Mouse (Mus musculus): ENCODE results near the gene Ffar4. TPM values are rescaled to one million over a fixed set of nuclear protein-coding genes. Genes with fewer than 3 reads are reported as not detected.

The Ffar4 gene
- total and polyA plus RNA-seq, 2 experiments from 2014 or later: 0.15 to 0.95 TPM

DNA sequence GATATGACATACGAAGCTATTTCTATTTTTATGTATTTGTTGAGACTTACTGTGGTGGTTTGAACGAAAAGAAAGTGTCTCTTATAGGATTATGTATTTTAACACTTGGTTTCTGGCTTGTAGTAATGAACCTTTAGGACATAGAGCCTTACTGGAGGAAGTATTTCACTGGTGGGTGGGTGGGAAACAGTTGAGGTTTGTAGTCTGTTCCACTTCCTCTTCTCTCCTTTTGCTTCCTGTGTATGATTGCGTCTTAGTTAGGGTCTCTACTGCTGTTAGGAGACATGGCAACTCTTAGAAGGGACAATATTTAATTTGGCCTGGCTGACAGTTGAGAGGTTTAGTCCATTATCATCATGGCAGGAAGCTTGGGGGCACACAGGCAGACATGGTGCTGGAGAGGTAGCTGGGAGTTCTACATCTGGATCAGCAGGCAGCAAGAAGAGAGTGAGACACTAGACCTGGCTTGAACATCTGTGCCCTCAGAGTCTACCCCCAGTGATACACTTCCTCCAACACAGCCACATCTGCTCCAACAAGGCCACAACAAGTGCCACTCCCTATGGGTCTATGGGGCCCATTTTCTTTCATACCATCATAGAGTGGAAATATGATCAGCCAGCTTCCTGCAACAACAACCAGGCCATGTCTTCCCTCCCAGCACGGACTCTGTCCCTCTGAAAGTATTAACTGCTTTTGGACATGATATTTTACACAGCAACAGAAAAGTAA, 46.8 kb downstream of the Ffar4 start:
- H3K36me3 ChIP-seq (ENCODE audit: insufficient read depth): no peaks in the 10 kb centered on the region
- no peak for TF ChIP-seq CTCF (IDR thresholded peaks at IDR 0.05; ENCODE audit: low read depth)
- H3K27ac ChIP-seq (ENCODE audit: low read depth, low read length): no peak overlapping the region
- no peak overlapping the region for H3K4me2 ChIP-seq (ENCODE audit: low read depth)
- H3K9me3 ChIP-seq (ENCODE audit: low read length): no peaks in the 10 kb centered on the region
- ATAC-seq (no peak), DNase-seq (no peak)
- no peaks in the 10 kb centered on the region for H3K4me1 ChIP-seq (ENCODE audit: insufficient read depth)
- H3K9ac ChIP-seq: no peak overlapping the region
- no peaks in the 10 kb centered on the region for H3K27me3 ChIP-seq (ENCODE audit: insufficient read depth, low read length)
- WGBS: 73% methylated on average over 4 of the region's 4 CpGs
- H3K4me3 ChIP-seq (ENCODE audit: low read depth, low read length): no peak overlapping the region

DNA sequence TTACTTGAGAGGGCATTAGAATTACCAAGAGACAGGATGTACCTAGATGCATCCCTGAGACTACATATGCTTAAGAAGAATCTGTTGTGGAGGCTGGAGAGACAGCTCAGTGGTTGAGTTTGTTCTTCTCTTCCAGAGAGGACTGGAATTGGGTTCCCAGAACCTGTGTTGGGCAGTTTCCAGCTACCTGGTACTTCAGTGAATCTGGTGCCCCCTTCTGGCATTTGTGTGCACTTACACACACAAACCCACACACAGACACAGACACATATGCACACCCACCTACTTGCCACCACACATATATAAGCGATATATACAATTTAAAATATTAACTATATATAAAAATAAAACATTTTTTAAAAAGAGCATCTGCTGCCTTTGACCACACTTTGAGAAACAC, 59.4 kb downstream of the Ffar4 start:
- no peaks in the 10 kb centered on the region for H3K27me3 ChIP-seq (ENCODE audit: insufficient read depth, low read length)
- no peaks in the 10 kb centered on the region for H3K9me3 ChIP-seq (ENCODE audit: low read length)
- no peak for TF ChIP-seq CTCF (IDR thresholded peaks at IDR 0.05; ENCODE audit: low read depth)
- DNase-seq (no peak), ATAC-seq (no peak)
- no peak overlapping the region for H3K9ac ChIP-seq
- H3K4me2 ChIP-seq (ENCODE audit: low read depth): no peak overlapping the region
- no peaks in the 10 kb centered on the region for H3K4me1 ChIP-seq (ENCODE audit: insufficient read depth)
- no peaks in the 10 kb centered on the region for H3K36me3 ChIP-seq (ENCODE audit: insufficient read depth)
- H3K4me3 ChIP-seq (ENCODE audit: low read depth, low read length): no peak overlapping the region
- 96% methylated on average over 1 of the region's 1 CpGs for WGBS
- H3K27ac ChIP-seq (ENCODE audit: low read depth, low read length): no peak overlapping the region

DNA sequence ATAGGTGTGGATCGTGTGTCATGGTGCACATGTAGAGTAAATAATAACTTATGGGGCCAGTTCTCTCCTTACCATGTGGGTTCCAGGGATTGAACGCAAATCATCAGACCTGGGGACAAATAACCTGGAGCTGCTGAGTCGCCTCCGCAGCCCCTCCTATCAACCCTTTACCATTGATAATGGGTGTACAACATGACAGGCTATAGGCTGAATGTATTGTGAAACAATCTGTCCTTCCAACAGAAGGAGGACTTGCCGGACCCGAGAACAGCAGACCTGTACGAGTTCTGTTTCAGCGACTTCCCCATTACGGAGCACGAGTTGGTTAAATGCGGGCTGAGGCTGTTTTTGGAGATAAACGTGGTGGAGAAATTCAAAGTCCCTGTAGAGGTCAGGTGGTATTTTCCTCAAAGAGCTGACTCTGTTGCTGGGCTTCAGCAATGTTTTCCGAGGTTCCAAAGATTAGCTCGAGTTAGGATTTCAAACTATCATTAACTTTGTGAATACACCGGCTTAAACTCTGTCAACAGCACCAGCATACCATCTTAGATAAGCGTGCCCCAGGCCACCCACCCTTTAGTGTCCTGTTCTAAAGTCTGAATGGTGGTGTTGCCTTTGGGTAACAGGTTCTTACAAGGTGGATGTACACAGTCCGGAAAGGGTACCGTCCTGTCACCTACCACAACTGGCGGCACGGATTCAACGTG, 64.9 kb downstream of the Ffar4 start:
- TF ChIP-seq CTCF (IDR thresholded peaks at IDR 0.05; ENCODE audit: low read depth): no peak
- no peak for ATAC-seq
- Histone ChIP-seq H3K9ac (no peak overlapping the region), H3K27me3 (ENCODE audit: insufficient read depth, low read length) (no peaks in the 10 kb centered on the region), H3K36me3 (ENCODE audit: insufficient read depth) (no peaks in the 10 kb centered on the region), H3K4me1 (ENCODE audit: insufficient read depth) (no peaks in the 10 kb centered on the region), H3K27ac (ENCODE audit: low read depth, low read length) (no peak overlapping the region), H3K4me3 (ENCODE audit: low read depth, low read length) (no peak overlapping the region), H3K4me2 (ENCODE audit: low read depth) (no peak overlapping the region), H3K9me3 (ENCODE audit: low read length) (no peaks in the 10 kb centered on the region)
- DNase-seq: no peak
- 95% methylated on average over 21 of the region's 21 CpGs for WGBS

Other genes with a start within 250 kb of the Ffar4 start
- gene Myof, start 53.5 kb upstream of the Ffar4 start, total RNA-seq (2014; rRNA removed): 4.8 and 5.1 TPM in 2 replicates
- gene Myof, start 53.5 kb upstream of the Ffar4 start, polyA plus RNA-seq (2015; fragmentation: Nextera tagmentation; extraction: Ambion mirVana): 1.4 and 1.5 TPM in 2 replicates
- gene Cep55, start 42.1 kb upstream of the Ffar4 start, total RNA-seq (2014; rRNA removed): 2.5 and 3.9 TPM in 2 replicates
- gene Cep55, start 42.1 kb upstream of the Ffar4 start, polyA plus RNA-seq (2015; fragmentation: Nextera tagmentation; extraction: Ambion mirVana): 2.3 and 2.7 TPM in 2 replicates
- 0.48 and 1.2 TPM in 2 replicates for gene Rbp4, start 28.2 kb downstream of the Ffar4 start, total RNA-seq (2014; rRNA removed)
- 3.9 and 4.4 TPM in 2 replicates for gene Rbp4, start 28.2 kb downstream of the Ffar4 start, polyA plus RNA-seq (2015; fragmentation: Nextera tagmentation; extraction: Ambion mirVana)
- gene Pde6c, start 35.7 kb downstream of the Ffar4 start, total RNA-seq (2014; rRNA removed): 0.08 TPM in 1 of 2 replicates, not detected in the other
- gene Pde6c, start 35.7 kb downstream of the Ffar4 start, polyA plus RNA-seq (2015; fragmentation: Nextera tagmentation; extraction: Ambion mirVana): 0.11 TPM in 1 of 2 replicates, not detected in the other
- gene Fra10ac1, start 127.1 kb downstream of the Ffar4 start, total RNA-seq (2014; rRNA removed): 10.6 and 13.0 TPM in 2 replicates
- gene Fra10ac1, start 127.1 kb downstream of the Ffar4 start, polyA plus RNA-seq (2015; fragmentation: Nextera tagmentation; extraction: Ambion mirVana): 32.6 and 36.1 TPM in 2 replicates
- gene Lgi1, start 167.5 kb downstream of the Ffar4 start, total RNA-seq (2014; rRNA removed): 19.2 and 20.3 TPM in 2 replicates
- 19.3 and 25.7 TPM in 2 replicates for gene Lgi1, start 167.5 kb downstream of the Ffar4 start, polyA plus RNA-seq (2015; fragmentation: Nextera tagmentation; extraction: Ambion mirVana)

Measured in forebrain, postnatal 0 days (tissue).